Mouse (Mus musculus): ENCODE data around the gene Cdkl1.

The Cdkl1 gene

GRCm38 (mm10) chr12:69751864-69752341 lies 39.2 kb downstream of the Cdkl1 start:
- DNase-seq (ENCODE audit: low read depth, low spot score) = peak; percentile 60

GRCm38 (mm10) chr12:69744138-69744537 lies 46.9 kb downstream of the Cdkl1 start:
- DNase-seq (ENCODE audit: low read depth, low spot score) = no peak

GRCm38 (mm10) chr12:69741965-69742364 lies 49.1 kb downstream of the Cdkl1 start:
- no peak for DNase-seq (ENCODE audit: low read depth, low spot score)

- DNase-seq (ENCODE audit: low read depth, low spot score) = no peak
Observed at GRCm38 (mm10) chr12:69733923-69734322, 57.1 kb downstream of the Cdkl1 start.

- DNase-seq (ENCODE audit: low read depth, low spot score) = peak; percentile 65
Observed at GRCm38 (mm10) chr12:69733518-69733917, 57.5 kb downstream of the Cdkl1 start.

GRCm38 (mm10) chr12:69732221-69732620 lies 58.8 kb downstream of the Cdkl1 start:
- peak; percentile 67 for DNase-seq (ENCODE audit: low read depth, low spot score)

- DNase-seq (ENCODE audit: low read depth, low spot score) = peak; percentile 53
Observed at GRCm38 (mm10) chr12:69730306-69730705, 60.8 kb downstream of the Cdkl1 start.

GRCm38 (mm10) chr12:69729246-69729645 lies 61.8 kb downstream of the Cdkl1 start:
- DNase-seq (ENCODE audit: low read depth, low spot score) = peak; percentile 79

GRCm38 (mm10) chr12:69724711-69725460 lies 66.2 kb downstream of the Cdkl1 start, which contains the start of the genes L2hgdh and Atp5s:
Gene L2hgdh, minus strand, starts transcription at chr12:69724873.
Gene Atp5s, plus strand, starts transcription at chr12:69724950.
- DNase-seq (ENCODE audit: low read depth, low spot score) = peak; percentile 97

GRCm38 (mm10) chr12:69724018-69724710 lies 66.9 kb downstream of the Cdkl1 start:
- DNase-seq (ENCODE audit: low read depth, low spot score) = peak; percentile 50

- peak; percentile 35 for DNase-seq (ENCODE audit: low read depth, low spot score)
Observed at GRCm38 (mm10) chr12:69723376-69723775, 67.7 kb downstream of the Cdkl1 start.

GRCm38 (mm10) chr12:69722857-69723256 lies 68.2 kb downstream of the Cdkl1 start:
- no peak for DNase-seq (ENCODE audit: low read depth, low spot score)

GRCm38 (mm10) chr12:69713628-69714027 lies 77.4 kb downstream of the Cdkl1 start:
- DNase-seq (ENCODE audit: low read depth, low spot score) = no peak

- DNase-seq (ENCODE audit: low read depth, low spot score) = no peak
Observed at GRCm38 (mm10) chr12:69704799-69705458, 86.1 kb downstream of the Cdkl1 start.

GRCm38 (mm10) chr12:69698352-69698751 lies 92.7 kb downstream of the Cdkl1 start:
- no peak for DNase-seq (ENCODE audit: low read depth, low spot score)
